Mouse (Mus musculus): Measurements from ENCODE around the gene Slc25a10.

- TF ChIP-seq CTCF (conservative IDR thresholded peaks at IDR 0.05; ENCODE audit: insufficient read depth, insufficient read length, low read depth, low read length), result no peak
- TF ChIP-seq POLR2A (IDR thresholded peaks at IDR 0.05; ENCODE audit: low read depth, low read length), result no peak
Measured at GRCm38 (mm10) chr11:120452246-120452645, 39.4 kb upstream of the Slc25a10 start.
